Mouse (Mus musculus) bone marrow macrophage, adult 2 months (primary cell): ENCODE measurements at regions not wholly inside any gene's neighbourhood (a gene's known extent, or its start where the extent isn't known, plus 50 kb on each side); places are given as distances from the start of the nearest gene placed in this dataset.

Experiments
- CTCF ChIP-seq: IDR thresholded peaks from 2 replicates; pipeline ENCODE4 v1.5.1; 2012; ENCODE audit warnings: low read depth, mild to moderate bottlenecking, low read length, moderate library complexity
- POLR2A ChIP-seq: IDR thresholded peaks from 2 replicates; pipeline ENCODE4 v1.6.1; 2012; ENCODE audit warnings: mild to moderate bottlenecking, low read depth, low read length, borderline replicate concordance

DNA sequence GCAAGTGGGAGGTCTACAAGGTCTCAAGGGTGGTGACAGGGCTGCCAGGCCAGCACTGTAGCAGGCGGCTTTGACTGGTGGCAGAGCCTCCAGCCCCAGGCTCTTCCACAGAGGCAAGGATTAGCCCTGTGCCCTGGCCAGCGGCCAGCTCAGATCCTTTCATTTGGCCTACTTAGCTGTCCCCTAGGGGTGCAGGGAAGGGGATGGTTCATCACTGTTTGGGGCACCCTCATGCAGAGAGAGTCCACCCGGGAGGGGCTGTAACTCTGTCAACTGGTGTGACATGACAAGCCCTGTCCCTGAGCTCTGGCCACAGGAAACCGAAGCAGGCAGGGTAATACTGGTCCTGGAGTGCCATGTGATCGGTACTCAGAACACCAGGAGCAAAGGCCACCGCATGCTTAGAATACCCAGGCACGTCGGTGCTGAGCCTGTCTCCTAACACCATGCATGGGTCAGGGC is 378.4 kb downstream of the Zfp536 start:
- TF ChIP-seq CTCF (no peak), POLR2A (no peak)
